Mouse (Mus musculus) cortical plate, adult 2 months (tissue): Measurements from ENCODE around the gene Ptprt.

Experiments used
- CTCF ChIP-seq: fragments of 200-500 bp; IDR thresholded peaks from 2 replicates; pipeline ENCODE4 v1.5.1; 2011; ENCODE audit warnings: mild to moderate bottlenecking, control low read depth, low read length; ENCODE audit not compliant: insufficient read depth; ENCODE audit errors: extremely low read depth
- POLR2A ChIP-seq: fragments of 200-500 bp; IDR thresholded peaks from 2 replicates; pipeline ENCODE4 v1.6.1; 2011; ENCODE audit warnings: mild to moderate bottlenecking, low read length, control low read depth; ENCODE audit not compliant: insufficient read depth; ENCODE audit errors: extremely low read depth

GRCm38 (mm10) chr2:161858813-161859212 lies 802.1 kb downstream of the Ptprt start:
- TF ChIP-seq CTCF (no peak), POLR2A (no peak)
